Mouse (Mus musculus) heart, embryonic 12.5 days (tissue): ENCODE results near the gene Hist1h2bq. TPM values are rescaled to one million over a fixed set of nuclear protein-coding genes. Genes with fewer than 3 reads are reported as not detected.
"Not testable (repeated sequence)": the region's sequence is repeated elsewhere in the genome, so short reads cannot be mapped to it uniquely, and the experiment has no call there.

Experiments
- ATAC-seq: fragments of 200-750 bp; cut with Nextera tagmentation; 2 replicates; pipeline ENCODE4 v1.8.0; 2017; ENCODE audit warnings: moderate TSS enrichment, moderate library complexity; ENCODE audit not compliant: insufficient number of reproducible peaks, low FRiP score
- H3K27ac ChIP-seq: fragments of 300-500 bp; sonication (generic); 2 replicates; pipeline ENCODE4 v1.5.1; 2016; ENCODE audit warnings: mild to moderate bottlenecking, moderate library complexity; ENCODE audit not compliant: poor library complexity, severe bottlenecking
- H3K27me3 ChIP-seq: fragments of 300-500 bp; sonication (generic); replicated peaks from 2 replicates; pipeline ENCODE4 v1.6.1; 2016; ENCODE audit warnings: mild to moderate bottlenecking, moderate library complexity
- H3K36me3 ChIP-seq: fragments of 300-500 bp; sonication (generic); 2 replicates; pipeline ENCODE4 v1.6.1; 2016; ENCODE audit warnings: mild to moderate bottlenecking, moderate library complexity
- H3K4me1 ChIP-seq: fragments of 300-500 bp; sonication (generic); replicated peaks from 2 replicates; pipeline ENCODE4 v1.6.1; 2016; ENCODE audit warnings: mild to moderate bottlenecking
- H3K4me2 ChIP-seq: fragments of 300-500 bp; sonication (generic); 2 replicates; pipeline ENCODE4 v1.6.1; 2016; ENCODE audit warnings: mild to moderate bottlenecking, moderate library complexity
- H3K4me3 ChIP-seq: fragments of 300-500 bp; sonication (generic); 2 replicates; pipeline ENCODE4 v1.5.1; 2016; ENCODE audit warnings: mild to moderate bottlenecking
- H3K9ac ChIP-seq: fragments of 300-500 bp; sonication (generic); 2 replicates; pipeline ENCODE4 v1.6.1; 2016; ENCODE audit warnings: mild to moderate bottlenecking, moderate library complexity
- H3K9me3 ChIP-seq: fragments of 300-500 bp; sonication (generic); replicated peaks from 2 replicates; pipeline ENCODE4 v1.6.1; 2016; ENCODE audit warnings: mild to moderate bottlenecking, moderate library complexity
- WGBS: fragments of 180-500 bp; shearing (Covaris S2); methylation state at CpG from one replicate; pipeline ENCODE4 v1.1.7; 2016; 5-methylcytosine and 5-hydroxymethylcytosine counted together
- polyA plus RNA-seq: library from polyadenylated mRNA; unstranded; fragments of >200 nt; fragmentation: Nextera tagmentation; extraction: Ambion mirVana; gene quantifications from 2 replicates; pipeline ENCODE4 v1.2.1, GENCODE M21; 2016

Gene Hist1h2bq
- polyA plus RNA-seq, 1 experiment from 2014 or later, result 8.4 TPM

- no peak for ATAC-seq
- 79% methylated on average over 3 of the region's 3 CpGs for WGBS
These were observed 18.5 kb upstream of the Hist1h2bq start for GRCm38 (mm10) chr13:21828511-21828910.

GRCm38 (mm10) chr13:21820082-21820890 lies 10.3 kb upstream of the Hist1h2bq start:
- ATAC-seq, H3K9ac ChIP-seq: not testable (repeated sequence)
- 71% methylated on average over 7 of the region's 16 CpGs for WGBS

More at GRCm38 (mm10) chr13:21828511-21828910, 18.5 kb upstream of the Hist1h2bq start:
- Histone ChIP-seq H3K9ac (no peak overlapping the region), H3K4me3 (no peak overlapping the region), H3K9me3 (no peaks in the 10 kb centered on the region), H3K4me2 (no peak overlapping the region), H3K27ac (no peak overlapping the region), H3K36me3 (no peaks in the 10 kb centered on the region), H3K4me1 (no peaks in the 10 kb centered on the region), H3K27me3 (no peaks in the 10 kb centered on the region)

GRCm38 (mm10) chr13:21812092-21812491 lies 2.1 kb upstream of the Hist1h2bq start:
- Histone ChIP-seq H3K4me3 (peak overlapping the region; percentile 25; the same call in 1 of the 2 replicates), H3K4me2 (peak overlapping the region; percentile 53), H3K9ac (peak overlapping the region; percentile 45; the same call in 1 of the 2 replicates)
- H3K27ac ChIP-seq, H3K9me3 ChIP-seq, H3K27me3 ChIP-seq, H3K4me1 ChIP-seq, H3K36me3 ChIP-seq: not testable (repeated sequence)
- peak; percentile 37; the same call in 1 of the 2 replicates for ATAC-seq
- 0% methylated on average over 14 of the region's 14 CpGs for WGBS

More at GRCm38 (mm10) chr13:21820082-21820890, 10.3 kb upstream of the Hist1h2bq start:
- not testable (repeated sequence) for H3K36me3 ChIP-seq, H3K4me3 ChIP-seq, H3K9me3 ChIP-seq, H3K4me2 ChIP-seq, H3K27ac ChIP-seq, H3K4me1 ChIP-seq, H3K27me3 ChIP-seq

- H3K4me3 ChIP-seq, result peak within 1 kb of the TSS; percentile 25; the same call in 1 of the 2 replicates
These were observed 1.5 kb upstream of the Hist1h2bq start, which contains the start of gene Hist1h4m for GRCm38 (mm10) chr13:21811539-21811938. Gene Hist1h4m (plus strand): TSS chr13:21811746.

GRCm38 (mm10) chr13:21811074-21811473 lies 1.1 kb upstream of the Hist1h2bq start:
- not testable (repeated sequence) for H3K27me3 ChIP-seq, H3K9me3 ChIP-seq, H3K27ac ChIP-seq, H3K4me2 ChIP-seq, H3K9ac ChIP-seq, H3K36me3 ChIP-seq, H3K4me1 ChIP-seq, H3K4me3 ChIP-seq
- peak; percentile 35; the same call in 1 of the 2 replicates for ATAC-seq
- WGBS, result no CpG with 5 or more reads among the region's 8 CpGs

More at GRCm38 (mm10) chr13:21811539-21811938, 1.5 kb upstream of the Hist1h2bq start, which contains the start of gene Hist1h4m:
- H3K4me1 ChIP-seq, H3K27ac ChIP-seq, H3K36me3 ChIP-seq, H3K9me3 ChIP-seq, H3K27me3 ChIP-seq: not testable (repeated sequence)
- Histone ChIP-seq H3K4me2 (peak within 1 kb of the TSS; percentile 53), H3K9ac (peak within 1 kb of the TSS; percentile 45; the same call in 1 of the 2 replicates)
- peak; percentile 68 for ATAC-seq
- no CpG with 5 or more reads among the region's 24 CpGs for WGBS

- peak; percentile 61 for ATAC-seq
- H3K36me3 ChIP-seq, H3K4me2 ChIP-seq, H3K27ac ChIP-seq, H3K4me3 ChIP-seq, H3K9ac ChIP-seq, H3K4me1 ChIP-seq, H3K27me3 ChIP-seq, H3K9me3 ChIP-seq: not testable (repeated sequence)
- no CpG with 5 or more reads among the region's 4 CpGs for WGBS
These were observed 6.9 kb downstream of the Hist1h2bq start for GRCm38 (mm10) chr13:21803058-21803457.

GRCm38 (mm10) chr13:21797163-21797562 lies 12.8 kb downstream of the Hist1h2bq start:
- not testable (repeated sequence) for H3K9me3 ChIP-seq, H3K27ac ChIP-seq, ATAC-seq, H3K4me1 ChIP-seq, H3K36me3 ChIP-seq, H3K4me3 ChIP-seq, H3K4me2 ChIP-seq, H3K9ac ChIP-seq, H3K27me3 ChIP-seq

- ATAC-seq, result no peak
- Histone ChIP-seq H3K27ac (no peak overlapping the region), H3K9ac (no peak overlapping the region), H3K36me3 (no peaks in the 10 kb centered on the region), H3K27me3 (no peaks in the 10 kb centered on the region), H3K9me3 (no peaks in the 10 kb centered on the region), H3K4me3 (no peak overlapping the region), H3K4me2 (no peak overlapping the region), H3K4me1 (peaks cover 4% of the 10 kb centered on the region)
- 84% methylated on average over 7 of the region's 7 CpGs for WGBS
These were observed 14.4 kb downstream of the Hist1h2bq start for GRCm38 (mm10) chr13:21795584-21795983.

- H3K4me2 ChIP-seq, result peak overlapping the region; percentile 77
- H3K36me3 ChIP-seq, result no peaks in the 10 kb centered on the region
- peak overlapping the region; percentile 26 for H3K9ac ChIP-seq
- no peaks in the 10 kb centered on the region for H3K27me3 ChIP-seq
- 5% methylated on average over 18 of the region's 18 CpGs for WGBS
- H3K27ac ChIP-seq, result peak overlapping the region; percentile 34
- peaks cover 17% of the 10 kb centered on the region for H3K4me1 ChIP-seq
- no peak for ATAC-seq
- no peaks in the 10 kb centered on the region for H3K9me3 ChIP-seq
- peak overlapping the region; percentile 42 for H3K4me3 ChIP-seq
These were observed 19.3 kb downstream of the Hist1h2bq start for GRCm38 (mm10) chr13:21790601-21791283.

GRCm38 (mm10) chr13:21789925-21790324 lies 20.1 kb downstream of the Hist1h2bq start:
- Histone ChIP-seq H3K27me3 (no peaks in the 10 kb centered on the region), H3K9me3 (no peaks in the 10 kb centered on the region), H3K9ac (no peak overlapping the region), H3K36me3 (no peaks in the 10 kb centered on the region), H3K4me2 (no peak overlapping the region), H3K27ac (no peak overlapping the region), H3K4me1 (peaks cover 17% of the 10 kb centered on the region), H3K4me3 (no peak overlapping the region)
- WGBS, result 55% methylated on average over 6 of the region's 6 CpGs
- no peak for ATAC-seq
